Mouse (Mus musculus) ES-E14 (cell line): Measurements from ENCODE around the gene Grip1.
A peak's percentile ranks its signal among the peaks of the same experiment; 100 is the strongest.

Source experiments
- CHD2 ChIP-seq: IDR thresholded peaks from 2 replicates; pipeline ENCODE4 v1.6.1; 2014; ENCODE audit warnings: mild to moderate bottlenecking, low read depth, low read length, inconsistent platforms
- HCFC1 ChIP-seq: IDR thresholded peaks from 2 replicates; pipeline ENCODE4 v1.6.1; 2012; ENCODE audit warnings: low read length, inconsistent platforms, borderline replicate concordance; ENCODE audit not compliant: insufficient read depth
- MAFK ChIP-seq: IDR thresholded peaks from 2 replicates; pipeline ENCODE4 v1.6.1; 2014; ENCODE audit warnings: mild to moderate bottlenecking, low read depth, low read length, inconsistent platforms; ENCODE audit not compliant: insufficient read depth
- ZC3H11A ChIP-seq: IDR thresholded peaks from 2 replicates; pipeline ENCODE4 v1.6.1; 2012; ENCODE audit warnings: low read depth, mild to moderate bottlenecking, inconsistent platforms, low read length, borderline replicate concordance
- ZNF384 ChIP-seq: IDR thresholded peaks from 2 replicates; pipeline ENCODE4 v1.6.1; 2012; ENCODE audit warnings: low read depth, low read length, inconsistent platforms

- no peak for TF ChIP-seq ZNF384
- no peak for TF ChIP-seq ZC3H11A
- TF ChIP-seq HCFC1, result no peak
- peak; percentile 96 for TF ChIP-seq MAFK
- TF ChIP-seq CHD2, result no peak
Observed at GRCm38 (mm10) chr10:119757219-119757618, 303.6 kb downstream of the Grip1 start.
